Mouse (Mus musculus) skeletal muscle tissue, postnatal 0 days (tissue): ENCODE results near the gene Krtap6-1. TPM values are rescaled to one million over a fixed set of nuclear protein-coding genes. Genes with fewer than 3 reads are reported as not detected.

Source experiments
- polyA plus RNA-seq: library from polyadenylated mRNA; unstranded; fragments of >200 nt; fragmentation: Nextera tagmentation; extraction: Ambion mirVana; gene quantifications from 2 replicates; pipeline ENCODE4 v1.2.1, GENCODE M21; 2015

Gene Krtap6-1
- polyA plus RNA-seq, result not detected in 2 replicates

DNA sequence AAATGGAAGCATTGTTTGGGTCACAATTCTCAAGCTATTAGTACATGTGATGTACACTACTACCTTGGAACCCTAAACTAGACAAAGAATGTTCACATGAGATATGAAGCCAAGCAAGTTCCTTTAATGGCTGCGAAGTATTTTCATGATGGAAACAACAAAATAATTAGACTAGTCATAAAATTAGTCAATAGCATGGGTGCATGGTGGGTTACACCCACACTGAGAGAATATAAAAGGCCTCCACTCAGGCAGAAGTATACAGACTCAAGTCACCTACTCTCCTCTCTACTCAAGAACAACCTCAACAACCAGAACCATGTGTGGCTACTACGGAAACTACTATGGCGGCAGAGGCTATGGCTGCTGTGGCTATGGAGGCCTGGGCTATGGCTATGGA is at the start of gene Krtap6-1:
TSS of gene Krtap6-1 (plus strand) at position 301 of the 400 bp plus-strand sequence.

DNA sequence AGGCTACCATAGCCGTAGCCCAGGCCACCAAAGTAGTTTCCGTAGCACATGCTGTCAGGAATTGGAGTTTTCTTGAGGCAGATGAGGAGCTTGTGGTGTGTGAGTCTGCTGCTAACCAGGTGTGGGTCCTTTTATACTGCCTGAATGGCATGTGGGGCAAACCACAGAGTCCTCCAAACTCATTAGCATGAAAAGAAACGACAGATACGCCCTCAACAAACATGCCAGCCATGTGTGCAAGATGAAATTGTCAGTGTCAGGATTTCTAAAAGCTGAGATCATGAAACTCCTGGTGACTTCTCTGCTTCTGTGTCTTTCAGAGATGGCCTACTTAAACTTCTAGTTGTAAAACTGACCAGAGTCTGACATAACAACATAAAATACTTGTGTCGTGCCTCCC is 20.8 kb upstream of the Krtap6-1 start, which contains the start of gene Krtap22-2:
TSS of gene Krtap22-2 (minus strand) at position 101 of the 400 bp plus-strand sequence.

DNA sequence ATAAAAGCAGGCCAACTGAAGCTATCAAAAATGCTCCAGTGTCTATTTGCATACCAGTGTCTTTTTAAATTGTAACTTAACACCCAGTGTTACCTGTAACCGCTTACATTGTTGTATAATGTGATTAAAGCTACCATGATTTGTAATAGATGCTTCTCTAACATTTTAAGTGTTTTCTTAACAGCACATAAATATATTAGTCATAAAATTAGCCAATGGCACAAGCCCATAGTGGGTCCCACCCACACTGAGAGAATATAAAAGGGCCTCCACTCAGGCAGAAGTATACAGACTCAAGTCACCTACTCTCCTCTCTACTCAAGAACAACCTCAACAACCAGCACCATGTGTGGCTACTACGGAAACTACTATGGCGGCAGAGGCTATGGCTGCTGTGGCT is 16.5 kb upstream of the Krtap6-1 start, which contains the start of gene Gm10229:
TSS of gene Gm10229 (plus strand) at position 301 of the 400 bp plus-strand sequence.

DNA sequence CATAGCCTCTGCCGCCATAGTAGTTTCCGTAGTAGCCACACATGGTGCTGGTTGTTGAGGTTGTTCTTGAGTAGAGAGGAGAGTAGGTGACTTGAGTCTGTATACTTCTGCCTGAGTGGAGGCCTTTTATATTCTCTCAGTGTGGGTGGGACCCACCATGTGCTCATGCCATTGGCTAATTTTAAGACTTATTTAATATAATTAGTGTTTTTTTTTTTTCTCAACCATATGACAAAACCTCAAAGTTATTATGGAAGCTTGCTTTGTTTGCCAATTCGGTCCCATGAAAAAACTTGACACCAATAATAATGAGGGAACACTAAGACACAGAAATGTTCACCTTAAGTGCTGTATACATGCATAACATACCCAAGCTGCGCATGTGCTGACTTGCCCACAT is 9.9 kb downstream of the Krtap6-1 start, which contains the start of gene Gm10228:
TSS of gene Gm10228 (minus strand) at position 101 of the 400 bp plus-strand sequence.

DNA sequence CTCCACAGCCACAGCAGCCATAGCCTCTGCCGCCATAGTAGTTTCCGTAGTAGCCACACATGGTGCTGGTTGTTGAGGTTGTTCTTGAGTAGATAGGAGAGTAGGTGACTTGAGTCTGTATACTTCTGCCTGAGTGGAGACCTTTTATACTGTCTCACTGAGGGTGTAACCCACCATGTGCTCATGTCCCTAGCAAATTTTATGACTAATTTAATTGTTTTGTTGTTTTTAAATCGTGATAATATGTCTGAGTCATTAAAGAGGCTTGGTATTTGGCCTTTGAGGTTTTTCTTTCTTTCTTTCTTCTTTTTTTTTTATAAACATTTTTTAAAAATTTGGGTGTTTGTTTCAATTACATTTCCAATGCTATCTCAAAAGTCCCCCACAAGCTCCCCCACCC is 16.3 kb downstream of the Krtap6-1 start, which contains the start of gene Krtap6-5:
TSS of gene Krtap6-5 (minus strand) at position 101 of the 400 bp plus-strand sequence.

DNA sequence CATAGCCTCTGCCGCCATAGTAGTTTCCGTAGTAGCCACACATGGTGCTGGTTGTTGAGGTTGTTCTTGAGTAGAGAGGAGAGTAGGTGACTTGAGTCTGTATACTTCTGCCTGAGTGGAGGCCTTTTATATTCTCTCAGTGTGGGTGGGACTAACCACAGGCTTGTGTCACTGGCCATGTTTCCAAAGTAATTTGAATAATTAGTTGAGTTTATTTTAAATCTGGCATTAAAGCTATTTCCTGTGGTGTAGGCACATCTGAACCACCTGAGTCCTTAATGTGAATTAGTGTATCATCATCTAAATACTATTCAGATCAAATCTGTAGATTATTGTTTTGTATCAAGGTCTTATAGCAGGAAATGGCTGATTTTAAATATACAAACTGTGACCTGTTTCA is 32.4 kb downstream of the Krtap6-1 start, which contains the start of gene 1110025L11Rik:
TSS of gene 1110025L11Rik (minus strand) at position 101 of the 400 bp plus-strand sequence.

Other genes starting within 250 kb of the Krtap6-1 start
- gene Gm20741, start 219.5 kb upstream of the Krtap6-1 start, polyA plus RNA-seq, result not detected in 2 replicates
- not detected in 2 replicates for gene Krtap15, start 211.5 kb upstream of the Krtap6-1 start, polyA plus RNA-seq
- not detected in 2 replicates for gene Krtap14, start 205.6 kb upstream of the Krtap6-1 start, polyA plus RNA-seq
- not detected in 2 replicates for gene Krtap19-1, start 162.3 kb upstream of the Krtap6-1 start, polyA plus RNA-seq
- gene Krtap19-2, start 157.4 kb upstream of the Krtap6-1 start, polyA plus RNA-seq, result not detected in 2 replicates
- gene Krtap19-3, start 153.7 kb upstream of the Krtap6-1 start, polyA plus RNA-seq, result not detected in 2 replicates
- gene Krtap19-4, start 146.6 kb upstream of the Krtap6-1 start, polyA plus RNA-seq, result not detected in 2 replicates
- not detected in 2 replicates for gene Krtap19-5, start 135.2 kb upstream of the Krtap6-1 start, polyA plus RNA-seq
- gene Krtap19-9b, start 99.4 kb upstream of the Krtap6-1 start, polyA plus RNA-seq, result not detected in 2 replicates
- not detected in 2 replicates for gene Krtap16-3, start 68.8 kb upstream of the Krtap6-1 start, polyA plus RNA-seq
- gene Krtap22-2, start 20.9 kb upstream of the Krtap6-1 start, polyA plus RNA-seq, result not detected in 2 replicates
- not detected in 2 replicates for gene Gm10229, start 16.4 kb upstream of the Krtap6-1 start, polyA plus RNA-seq
- not detected in 2 replicates for gene Gm10228, start 9.8 kb downstream of the Krtap6-1 start, polyA plus RNA-seq
- gene Krtap6-5, start 16.2 kb downstream of the Krtap6-1 start, polyA plus RNA-seq, result not detected in 2 replicates
- not detected in 2 replicates for gene 1110025L11Rik, start 32.3 kb downstream of the Krtap6-1 start, polyA plus RNA-seq
- gene Krtap6-3, start 52.3 kb downstream of the Krtap6-1 start, polyA plus RNA-seq, result not detected in 2 replicates
- gene Gm6358, start 109.2 kb downstream of the Krtap6-1 start, polyA plus RNA-seq, result not detected in 2 replicates
- not detected in 2 replicates for gene Gm10061, start 119.4 kb downstream of the Krtap6-1 start, polyA plus RNA-seq
- gene Gm9789, start 126.3 kb downstream of the Krtap6-1 start, polyA plus RNA-seq, result not detected in 2 replicates
- not detected in 2 replicates for gene Gm7735, start 137.8 kb downstream of the Krtap6-1 start, polyA plus RNA-seq
- gene 1110057P08Rik, start 143.0 kb downstream of the Krtap6-1 start, polyA plus RNA-seq, result not detected in 2 replicates
- not detected in 2 replicates for gene Krtap20-2, start 174.2 kb downstream of the Krtap6-1 start, polyA plus RNA-seq